Mouse (Mus musculus) heart, adult 2 months (tissue): ENCODE measurements around the gene Crkl. TPM values are rescaled to one million over a fixed set of nuclear protein-coding genes. Genes with fewer than 3 reads are reported as not detected.

ENCODE experiments used
- DNase-seq, 2 experiments: peaks; one replicate each; pipeline ENCODE4 v3.0.0; 2021
- H3K27ac ChIP-seq: fragments of 200-600 bp; 2 replicates; pipeline ENCODE4 v1.8.1; 2022
- H3K27me3 ChIP-seq: fragments of 200-500 bp; 2 replicates; pipeline ENCODE4 v1.6.1; 2012; ENCODE audit warnings: mild to moderate bottlenecking, low read length, inconsistent platforms, mixed read lengths; ENCODE audit not compliant: control insufficient read depth, insufficient read depth
- H3K36me3 ChIP-seq: fragments of 200-500 bp; 2 replicates; pipeline ENCODE4 v1.6.1; 2012; ENCODE audit warnings: low read length, inconsistent platforms; ENCODE audit not compliant: control insufficient read depth, insufficient read depth
- H3K4me1 ChIP-seq: fragments of 200-500 bp; 2 replicates; pipeline ENCODE4 v1.6.1; 2011; ENCODE audit warnings: low read length; ENCODE audit not compliant: control insufficient read depth, insufficient read depth
- H3K4me3 ChIP-seq: fragments of 200-600 bp; 2 replicates; pipeline ENCODE4 v1.8.1; 2022
- H3K79me2 ChIP-seq: fragments of 200-500 bp; replicated peaks from 2 replicates; pipeline ENCODE4 v1.6.1; 2012; ENCODE audit warnings: mild to moderate bottlenecking, inconsistent platforms, low read length, moderate library complexity, mixed read lengths; ENCODE audit not compliant: control insufficient read depth, insufficient read depth
- H3K9ac ChIP-seq: fragments of 200-500 bp; 2 replicates; pipeline ENCODE4 v1.6.1; 2012; ENCODE audit warnings: low read depth, mild to moderate bottlenecking, control low read depth, inconsistent platforms, low read length, mixed read lengths
- CTCF ChIP-seq: fragments of 200-600 bp; IDR thresholded peaks from 2 replicates; pipeline ENCODE4 v1.8.1; 2022; ENCODE audit warnings: antibody characterized with exemption, mild to moderate bottlenecking, moderate library complexity
- EP300 ChIP-seq: fragments of 200-500 bp; IDR thresholded peaks from 2 replicates; pipeline ENCODE4 v1.6.1; 2011; ENCODE audit warnings: low read depth, low read length, control low read depth; ENCODE audit not compliant: insufficient read depth
- POLR2A ChIP-seq: fragments of 200-500 bp; IDR thresholded peaks from 2 replicates; pipeline ENCODE4 v1.6.1; 2011; ENCODE audit warnings: mild to moderate bottlenecking, low read depth, low read length, control low read depth; ENCODE audit not compliant: insufficient read depth
- WGBS: fragments of 180-500 bp; shearing (Covaris S2); methylation state at CpG from one replicate; pipeline ENCODE4 v1.1.7; 2018; 5-methylcytosine and 5-hydroxymethylcytosine counted together
- intact Hi-C: fragments of 180-260 bp; cut with DNase I; formaldehyde crosslinking; loops from one replicate; pipeline ENCODE4 v1.15.1; 2025
- polyA plus RNA-seq: library from polyadenylated mRNA; depleted of rRNA; stranded (reverse); fragments of >200 nt; gene quantifications from 2 replicates; pipeline ENCODE4 v1.2.3, GENCODE M21; 2012
- total RNA-seq, 2 experiments: library from RNA; stranded (reverse); gene quantifications; 2 replicates each; pipeline ENCODE4 v1.2.3; 2021

Crkl gene
- total and polyA plus RNA-seq, 3 experiments: 26.2 to 31.2 (median 27.2) TPM

GRCm38 (mm10) chr16:17409046-17409445, 42.7 kb upstream of the Crkl start:
- intact Hi-C loops: loop anchor here (5.0 kb wide), 1 partner anchor 313 kb away; no protein-coding TSS in a partner anchor
- H3K27ac ChIP-seq: peak overlapping the region; percentile 44

GRCm38 (mm10) chr16:17410209-17410608, 41.6 kb upstream of the Crkl start:
- H3K27ac ChIP-seq: peak overlapping the region; percentile 17
- DNase-seq: peak; percentile 36 to 44
- 0 out of 2 replicates have a peak, but pooled peaks cover 1% of the 10 kb centered on the region for H3K79me2 ChIP-seq
- no peak for TF ChIP-seq CTCF
- no peak for TF ChIP-seq POLR2A
- H3K4me3 ChIP-seq: no peak overlapping the region
- H3K36me3 ChIP-seq: peaks cover 4% of the 10 kb centered on the region; the same call in 1 of the 2 replicates
- H3K27me3 ChIP-seq: no peaks in the 10 kb centered on the region
- intact Hi-C loops: no loop called here
- WGBS: 15% methylated on average over 4 of the region's 4 CpGs
- peaks cover 10% of the 10 kb centered on the region for H3K4me1 ChIP-seq
- H3K9ac ChIP-seq: no peak overlapping the region

More at GRCm38 (mm10) chr16:17409046-17409445, 42.7 kb upstream of the Crkl start:
- no peak for TF ChIP-seq POLR2A
- no peak for TF ChIP-seq CTCF
- no peak for TF ChIP-seq EP300
- Histone ChIP-seq H3K9ac (no peak overlapping the region), H3K4me3 (no peak overlapping the region), H3K27me3 (no peaks in the 10 kb centered on the region), H3K36me3 (peaks cover 1% of the 10 kb centered on the region; the same call in 1 of the 2 replicates), H3K79me2 (peaks cover 3% of the 10 kb centered on the region; the same call in 1 of the 2 replicates), H3K4me1 (peaks cover 12% of the 10 kb centered on the region)
- DNase-seq: no peak
- 74% methylated on average over 2 of the region's 2 CpGs for WGBS

GRCm38 (mm10) chr16:17423021-17423420, 28.8 kb upstream of the Crkl start:
- Histone ChIP-seq H3K27ac (no peak overlapping the region), H3K36me3 (no peaks in the 10 kb centered on the region; the same call in 1 of the 2 replicates), H3K9ac (no peak overlapping the region), H3K79me2 (no peaks in the 10 kb centered on the region), H3K27me3 (no peaks in the 10 kb centered on the region), H3K4me1 (no peaks in the 10 kb centered on the region), H3K4me3 (no peak overlapping the region)
- no peak for DNase-seq
- 73% methylated on average over 3 of the region's 3 CpGs for WGBS
- TF ChIP-seq EP300: no peak
- no peak for TF ChIP-seq CTCF
- intact Hi-C loops: no loop called here

DNA sequence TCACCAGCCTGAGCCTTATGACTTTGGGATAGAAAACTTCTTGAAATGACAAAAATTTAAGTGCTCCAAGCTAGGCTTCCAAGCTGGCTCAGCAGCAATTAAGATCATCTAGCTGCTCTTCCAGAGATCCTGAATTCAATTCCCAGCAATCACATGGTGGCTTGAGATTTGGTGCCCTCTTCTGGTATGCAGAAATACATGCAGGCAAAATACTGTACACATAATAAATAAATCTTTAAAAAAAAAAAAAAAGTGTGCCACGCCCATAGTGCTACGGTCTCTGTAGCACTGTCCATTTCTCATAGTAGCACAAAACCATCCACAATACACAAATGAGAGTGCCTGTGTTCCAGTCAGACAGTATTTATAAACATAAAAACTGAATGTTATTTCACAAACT, 19.2 kb upstream of the Crkl start:
- DNase-seq: no peak
- 46% methylated on average over 2 of the region's 2 CpGs for WGBS
- TF ChIP-seq POLR2A: no peak
- peak; percentile 77 for TF ChIP-seq CTCF
- no peak for TF ChIP-seq EP300
- Histone ChIP-seq H3K27me3 (no peaks in the 10 kb centered on the region), H3K4me3 (no peak overlapping the region), H3K4me1 (no peaks in the 10 kb centered on the region), H3K79me2 (no peaks in the 10 kb centered on the region), H3K36me3 (no peaks in the 10 kb centered on the region), H3K27ac (no peak overlapping the region), H3K9ac (no peak overlapping the region)
- intact Hi-C loops: loop anchor here (2.0 kb wide), 1 partner anchor 28 kb away; the partner anchor contains the start of gene Snap29

- H3K4me1 ChIP-seq: peaks cover 8% of the 10 kb centered on the region
- peak overlapping the region; percentile 96 for H3K4me3 ChIP-seq
- peak overlapping the region; percentile 97 for H3K27ac ChIP-seq
- H3K9ac ChIP-seq: peak overlapping the region; percentile 82
- no peaks in the 10 kb centered on the region for H3K27me3 ChIP-seq
- no peak for DNase-seq
- no peak for TF ChIP-seq CTCF
- TF ChIP-seq POLR2A: no peak
- TF ChIP-seq EP300: no peak
- peaks cover 18% of the 10 kb centered on the region for H3K36me3 ChIP-seq
- intact Hi-C loops: loop anchor here (1.0 to 2.0 kb wide), 2 partner anchors 46 to 56 kb away; partner anchors contain the start of genes Lztr1 and Pi4ka
- WGBS: under 1% methylated on average over 24 of the region's 24 CpGs
- peaks cover 4% of the 10 kb centered on the region for H3K79me2 ChIP-seq
Observed at GRCm38 (mm10) chr16:17452373-17452715, 557 bp downstream of the Crkl start.

- H3K27me3 ChIP-seq: no peaks in the 10 kb centered on the region
- no peak overlapping the region for H3K4me3 ChIP-seq
- no peak overlapping the region for H3K27ac ChIP-seq
- H3K9ac ChIP-seq: no peak overlapping the region
- peaks cover 36% of the 10 kb centered on the region for H3K36me3 ChIP-seq
- intact Hi-C loops: no loop called here
- H3K4me1 ChIP-seq: peaks cover 12% of the 10 kb centered on the region
- DNase-seq: no peak
- TF ChIP-seq EP300 (no peak), POLR2A (no peak), CTCF (no peak)
- peaks cover 17% of the 10 kb centered on the region for H3K79me2 ChIP-seq
- WGBS: 97% methylated on average over 1 of the region's 1 CpGs
Observed at GRCm38 (mm10) chr16:17456901-17457300, 5.1 kb downstream of the Crkl start.
